Mouse (Mus musculus): ENCODE measurements around the gene Zfp112.

GRCm38 (mm10) chr7:24111772-24112155, 350 bp upstream of the Zfp112 start:
- no peak for TF ChIP-seq EP300 (IDR thresholded peaks at IDR 0.05; ENCODE audit: low read depth)
- TF ChIP-seq CTCF (IDR thresholded peaks at IDR 0.05; ENCODE audit: low read depth): no peak

All from liver, postnatal 0 days (tissue).